Mouse (Mus musculus): ENCODE results near the gene Mavs. TPM values are rescaled to one million over a fixed set of nuclear protein-coding genes. Genes with fewer than 3 reads are reported as not detected.

Gene Mavs
- polyA plus RNA-seq (2014; fragmentation: Nextera tagmentation; extraction: Ambion mirVana), result 19.7 and 23.7 TPM in 2 replicates

DNA sequence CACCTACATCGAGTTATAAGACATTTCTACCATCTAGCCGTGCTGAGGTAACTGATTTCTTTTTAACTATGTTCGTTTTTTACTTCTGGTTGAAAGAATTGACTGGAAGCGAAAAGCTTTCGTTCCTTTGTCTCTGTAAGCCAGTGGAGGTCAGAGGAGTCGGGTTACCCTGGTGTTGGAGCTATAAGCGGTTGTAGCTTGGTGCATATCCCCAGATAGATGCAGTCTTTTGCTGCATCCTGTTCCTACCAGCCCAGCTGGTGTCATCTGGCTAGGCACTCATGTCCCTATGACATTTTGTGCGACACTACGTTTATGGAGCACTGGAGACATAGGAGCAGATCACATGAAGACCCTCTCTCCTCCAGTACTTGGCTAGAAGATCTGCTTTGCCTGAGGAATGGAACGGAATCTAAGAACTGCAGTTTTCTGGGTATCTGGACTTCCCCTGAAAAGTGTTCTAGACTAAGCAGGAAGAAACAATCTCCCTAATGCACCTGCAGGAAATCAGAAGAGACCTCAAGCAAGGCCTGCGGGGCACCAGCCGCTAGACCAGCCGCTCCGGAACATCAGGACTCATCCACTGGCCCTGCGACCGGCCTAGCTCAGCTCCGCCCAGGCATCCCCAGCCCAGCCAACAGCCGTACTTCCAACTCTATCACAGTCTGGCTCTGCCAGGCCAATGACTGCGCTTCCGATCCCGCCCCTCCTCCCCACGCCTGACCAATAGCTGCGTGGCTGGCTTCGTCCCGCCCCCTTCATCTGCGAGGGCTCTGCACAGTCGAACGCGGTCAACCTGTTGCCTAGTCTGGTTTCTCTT is at the start of gene Mavs:
Gene Mavs, plus strand, starts transcription at position 757 of the 820 bp plus-strand sequence.
- ATAC-seq (ENCODE audit: low FRiP score, low TSS enrichment), result peak; percentile 100
- H3K4me1 ChIP-seq (ENCODE audit: control insufficient read depth, insufficient read depth, low read length), result peaks cover 20% of the 10 kb centered on the region
- no peaks in the 10 kb centered on the region for H3K9me3 ChIP-seq (ENCODE audit: control insufficient read depth, low read length)
- peak within 1 kb of the TSS; percentile 80 for H3K27ac ChIP-seq (ENCODE audit: low read depth, low read length)
- H3K4me2 ChIP-seq (replicated peaks; ENCODE audit: low read depth, low read length), result peak within 1 kb of the TSS; percentile 87
- H3K27me3 ChIP-seq (ENCODE audit: control insufficient read depth, insufficient read depth, low read length), result no peaks in the 10 kb centered on the region
- peak within 1 kb of the TSS; percentile 67 for H3K4me3 ChIP-seq (ENCODE audit: low read length)
- H3K9ac ChIP-seq (ENCODE audit: low read depth, low read length), result peak within 1 kb of the TSS; percentile 72
- H3K36me3 ChIP-seq (ENCODE audit: control insufficient read depth, insufficient read depth, low read length), result no peaks in the 10 kb centered on the region
- WGBS, result 8% methylated on average over 29 of the region's 29 CpGs

GRCm38 (mm10) chr2:131186343-131186742 is 47.5 kb upstream of the Mavs start:
- peak overlapping the region; percentile 38; the same call in 1 of the 2 replicates for H3K27ac ChIP-seq (ENCODE audit: low read depth, low read length)
- H3K9me3 ChIP-seq (ENCODE audit: control insufficient read depth, low read length), result no peaks in the 10 kb centered on the region
- peak overlapping the region; percentile 68 for H3K9ac ChIP-seq (ENCODE audit: low read depth, low read length)
- H3K4me1 ChIP-seq (ENCODE audit: control insufficient read depth, insufficient read depth, low read length), result peaks cover 37% of the 10 kb centered on the region
- peaks cover 2% of the 10 kb centered on the region; the same call in 1 of the 2 replicates for H3K36me3 ChIP-seq (ENCODE audit: control insufficient read depth, insufficient read depth, low read length)
- peaks cover 3% of the 10 kb centered on the region; the same call in 1 of the 2 replicates for H3K27me3 ChIP-seq (ENCODE audit: control insufficient read depth, insufficient read depth, low read length)
- ATAC-seq (ENCODE audit: low FRiP score, low TSS enrichment), result no peak
- H3K4me3 ChIP-seq (ENCODE audit: low read length), result peak overlapping the region; percentile 64
- 2% methylated on average over 14 of the region's 14 CpGs for WGBS
- peak overlapping the region; percentile 82 for H3K4me2 ChIP-seq (replicated peaks; ENCODE audit: low read depth, low read length)

- peak within 1 kb of the TSS; percentile 64 for H3K4me3 ChIP-seq (ENCODE audit: low read length)
- WGBS, result under 1% methylated on average over 43 of the region's 43 CpGs
- peaks cover 3% of the 10 kb centered on the region; the same call in 1 of the 2 replicates for H3K27me3 ChIP-seq (ENCODE audit: control insufficient read depth, insufficient read depth, low read length)
- peak within 1 kb of the TSS; percentile 38; the same call in 1 of the 2 replicates for H3K27ac ChIP-seq (ENCODE audit: low read depth, low read length)
- H3K9ac ChIP-seq (ENCODE audit: low read depth, low read length), result peak within 1 kb of the TSS; percentile 68
- no peaks in the 10 kb centered on the region for H3K9me3 ChIP-seq (ENCODE audit: control insufficient read depth, low read length)
- H3K4me1 ChIP-seq (ENCODE audit: control insufficient read depth, insufficient read depth, low read length), result peaks cover 38% of the 10 kb centered on the region
- peaks cover 6% of the 10 kb centered on the region; the same call in 1 of the 2 replicates for H3K36me3 ChIP-seq (ENCODE audit: control insufficient read depth, insufficient read depth, low read length)
- peak within 1 kb of the TSS; percentile 82 for H3K4me2 ChIP-seq (replicated peaks; ENCODE audit: low read depth, low read length)
- peak; percentile 89 for ATAC-seq (ENCODE audit: low FRiP score, low TSS enrichment)
Observed at GRCm38 (mm10) chr2:131186771-131187601, 46.9 kb upstream of the Mavs start, which contains the start of the genes Cdc25b and Spef1. Gene Cdc25b (plus strand): TSS chr2:131186949. Gene Spef1 (minus strand): TSS chr2:131187282.

- peak overlapping the region; percentile 82 for H3K4me2 ChIP-seq (replicated peaks; ENCODE audit: low read depth, low read length)
- peaks cover 9% of the 10 kb centered on the region for H3K36me3 ChIP-seq (ENCODE audit: control insufficient read depth, insufficient read depth, low read length)
- no peak for ATAC-seq (ENCODE audit: low FRiP score, low TSS enrichment)
- peak overlapping the region; percentile 68 for H3K9ac ChIP-seq (ENCODE audit: low read depth, low read length)
- 25% methylated on average over 3 of the region's 3 CpGs for WGBS
- peak overlapping the region; percentile 38; the same call in 1 of the 2 replicates for H3K27ac ChIP-seq (ENCODE audit: low read depth, low read length)
- H3K27me3 ChIP-seq (ENCODE audit: control insufficient read depth, insufficient read depth, low read length), result peaks cover 3% of the 10 kb centered on the region; the same call in 1 of the 2 replicates
- no peaks in the 10 kb centered on the region for H3K9me3 ChIP-seq (ENCODE audit: control insufficient read depth, low read length)
- H3K4me1 ChIP-seq (ENCODE audit: control insufficient read depth, insufficient read depth, low read length), result peaks cover 38% of the 10 kb centered on the region
- H3K4me3 ChIP-seq (ENCODE audit: low read length), result peak overlapping the region; percentile 64
Observed at GRCm38 (mm10) chr2:131187602-131187922, 46.3 kb upstream of the Mavs start.

GRCm38 (mm10) chr2:131188311-131188710 is 45.6 kb upstream of the Mavs start:
- Histone ChIP-seq H3K27ac (ENCODE audit: low read depth, low read length) (no peak overlapping the region), H3K4me3 (ENCODE audit: low read length) (no peak overlapping the region), H3K4me2 (replicated peaks; ENCODE audit: low read depth, low read length) (peak overlapping the region; percentile 82; the same call in 1 of the 2 replicates), H3K36me3 (ENCODE audit: control insufficient read depth, insufficient read depth, low read length) (peaks cover 17% of the 10 kb centered on the region), H3K4me1 (ENCODE audit: control insufficient read depth, insufficient read depth, low read length) (peaks cover 38% of the 10 kb centered on the region), H3K9me3 (ENCODE audit: control insufficient read depth, low read length) (no peaks in the 10 kb centered on the region), H3K9ac (ENCODE audit: low read depth, low read length) (no peak overlapping the region), H3K27me3 (ENCODE audit: control insufficient read depth, insufficient read depth, low read length) (peaks cover 3% of the 10 kb centered on the region; the same call in 1 of the 2 replicates)
- no peak for ATAC-seq (ENCODE audit: low FRiP score, low TSS enrichment)
- WGBS, result 92% methylated on average over 5 of the region's 5 CpGs

DNA sequence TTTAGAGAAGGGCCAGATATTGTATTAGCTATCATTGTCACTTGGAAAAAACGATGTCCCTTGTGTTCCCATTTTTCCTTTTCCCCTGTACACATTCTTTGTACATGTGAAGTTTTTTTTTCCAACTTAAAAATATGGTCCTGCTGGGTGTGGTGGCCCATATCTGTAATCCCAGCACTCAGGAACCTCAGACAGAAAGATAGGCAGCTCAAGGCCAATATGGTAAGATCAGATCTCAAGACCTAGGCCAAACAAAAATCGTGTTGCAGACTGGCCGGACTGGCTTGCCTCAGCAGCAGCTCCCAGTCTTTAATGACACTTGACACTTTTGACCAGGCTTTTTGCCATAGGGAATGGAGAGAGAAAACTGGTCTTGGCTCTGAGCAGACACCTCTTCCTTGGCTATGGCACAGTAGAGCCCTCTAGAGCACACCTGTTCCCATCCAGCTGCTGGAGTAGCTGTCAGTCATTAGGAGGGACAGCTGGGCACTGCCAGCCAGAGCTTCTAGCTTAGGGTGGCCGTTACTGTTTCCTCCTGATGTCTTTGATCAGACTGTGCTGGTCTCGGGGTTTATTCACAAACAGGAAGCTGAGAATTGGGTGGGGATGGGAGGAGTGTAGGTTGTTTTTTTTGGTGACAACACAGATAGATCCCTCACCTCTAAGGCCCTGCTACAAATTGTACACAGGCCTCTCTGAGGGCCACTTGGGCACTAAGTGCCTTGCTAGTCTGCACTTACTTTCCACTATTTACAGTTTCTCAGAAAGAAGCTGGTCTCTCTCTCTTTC is 44.1 kb upstream of the Mavs start:
- whole genome bisulfite sequencing, result 43% methylated on average over 5 of the region's 5 CpGs
- no peaks in the 10 kb centered on the region for H3K9me3 ChIP-seq (ENCODE audit: control insufficient read depth, low read length)
- peaks cover 3% of the 10 kb centered on the region; the same call in 1 of the 2 replicates for H3K27me3 ChIP-seq (ENCODE audit: control insufficient read depth, insufficient read depth, low read length)
- peaks cover 31% of the 10 kb centered on the region for H3K36me3 ChIP-seq (ENCODE audit: control insufficient read depth, insufficient read depth, low read length)
- no peak for ATAC-seq (ENCODE audit: low FRiP score, low TSS enrichment)
- peaks cover 38% of the 10 kb centered on the region for H3K4me1 ChIP-seq (ENCODE audit: control insufficient read depth, insufficient read depth, low read length)
- H3K27ac ChIP-seq (ENCODE audit: low read depth, low read length), result peak overlapping the region; percentile 66; the same call in 1 of the 2 replicates
- H3K4me2 ChIP-seq (replicated peaks; ENCODE audit: low read depth, low read length), result 0 out of 2 replicates have a peak overlapping the region, but pooled peaks have one; percentile 15
- H3K4me3 ChIP-seq (ENCODE audit: low read length), result no peak overlapping the region
- no peak overlapping the region for H3K9ac ChIP-seq (ENCODE audit: low read depth, low read length)

DNA sequence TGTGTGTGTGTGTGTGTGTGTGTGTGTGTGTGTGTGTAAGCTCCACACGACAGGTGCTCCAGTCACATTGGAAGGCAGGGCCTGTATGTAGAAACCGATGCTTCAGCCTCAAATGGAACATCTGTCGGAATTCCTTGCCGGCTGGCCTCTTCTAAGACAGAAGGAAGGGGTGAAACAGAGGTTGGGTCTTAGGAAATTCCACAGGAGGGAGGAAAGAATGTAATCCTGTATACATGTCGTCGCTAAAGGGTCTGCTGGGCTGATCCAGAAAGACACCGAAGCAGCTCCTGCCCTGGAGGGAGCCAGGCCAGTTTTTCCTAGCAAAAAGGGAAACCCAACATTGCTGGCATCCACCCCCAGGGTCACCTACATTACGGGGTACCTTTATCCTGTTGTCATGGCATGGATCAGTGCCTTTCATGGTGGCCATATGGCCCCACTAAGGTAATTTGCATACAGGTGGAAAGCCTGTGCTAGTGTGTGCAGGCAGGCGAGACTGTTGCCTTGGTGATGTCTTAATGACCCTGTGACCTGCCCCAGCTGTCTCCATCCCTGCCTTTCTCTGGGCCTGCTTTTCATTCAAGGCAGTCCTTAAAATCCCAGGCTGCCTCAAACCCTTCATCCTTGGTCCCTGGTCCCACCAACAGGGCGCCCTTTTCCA is 43.4 kb upstream of the Mavs start:
- Histone ChIP-seq H3K4me2 (replicated peaks; ENCODE audit: low read depth, low read length) (peak overlapping the region; percentile 19; the same call in 1 of the 2 replicates), H3K4me1 (ENCODE audit: control insufficient read depth, insufficient read depth, low read length) (peaks cover 38% of the 10 kb centered on the region), H3K9me3 (ENCODE audit: control insufficient read depth, low read length) (no peaks in the 10 kb centered on the region), H3K9ac (ENCODE audit: low read depth, low read length) (no peak overlapping the region), H3K4me3 (ENCODE audit: low read length) (no peak overlapping the region), H3K27me3 (ENCODE audit: control insufficient read depth, insufficient read depth, low read length) (peaks cover 3% of the 10 kb centered on the region; the same call in 1 of the 2 replicates), H3K27ac (ENCODE audit: low read depth, low read length) (peak overlapping the region; percentile 66), H3K36me3 (ENCODE audit: control insufficient read depth, insufficient read depth, low read length) (peaks cover 39% of the 10 kb centered on the region)
- peak; percentile 60 for ATAC-seq (ENCODE audit: low FRiP score, low TSS enrichment)
- 13% methylated on average over 10 of the region's 10 CpGs for WGBS

GRCm38 (mm10) chr2:131191005-131191390 is 42.9 kb upstream of the Mavs start:
- ATAC-seq (ENCODE audit: low FRiP score, low TSS enrichment), result no peak
- H3K36me3 ChIP-seq (ENCODE audit: control insufficient read depth, insufficient read depth, low read length), result peaks cover 39% of the 10 kb centered on the region
- H3K4me2 ChIP-seq (replicated peaks; ENCODE audit: low read depth, low read length), result no peak overlapping the region
- H3K4me3 ChIP-seq (ENCODE audit: low read length), result no peak overlapping the region
- WGBS, result 77% methylated on average over 7 of the region's 7 CpGs
- peak overlapping the region; percentile 66; the same call in 1 of the 2 replicates for H3K27ac ChIP-seq (ENCODE audit: low read depth, low read length)
- peaks cover 36% of the 10 kb centered on the region for H3K4me1 ChIP-seq (ENCODE audit: control insufficient read depth, insufficient read depth, low read length)
- H3K27me3 ChIP-seq (ENCODE audit: control insufficient read depth, insufficient read depth, low read length), result no peaks in the 10 kb centered on the region
- no peaks in the 10 kb centered on the region for H3K9me3 ChIP-seq (ENCODE audit: control insufficient read depth, low read length)
- H3K9ac ChIP-seq (ENCODE audit: low read depth, low read length), result no peak overlapping the region
